8 mouse cellular contexts compared by ENCODE assay signal in the genomic region with DNA sequence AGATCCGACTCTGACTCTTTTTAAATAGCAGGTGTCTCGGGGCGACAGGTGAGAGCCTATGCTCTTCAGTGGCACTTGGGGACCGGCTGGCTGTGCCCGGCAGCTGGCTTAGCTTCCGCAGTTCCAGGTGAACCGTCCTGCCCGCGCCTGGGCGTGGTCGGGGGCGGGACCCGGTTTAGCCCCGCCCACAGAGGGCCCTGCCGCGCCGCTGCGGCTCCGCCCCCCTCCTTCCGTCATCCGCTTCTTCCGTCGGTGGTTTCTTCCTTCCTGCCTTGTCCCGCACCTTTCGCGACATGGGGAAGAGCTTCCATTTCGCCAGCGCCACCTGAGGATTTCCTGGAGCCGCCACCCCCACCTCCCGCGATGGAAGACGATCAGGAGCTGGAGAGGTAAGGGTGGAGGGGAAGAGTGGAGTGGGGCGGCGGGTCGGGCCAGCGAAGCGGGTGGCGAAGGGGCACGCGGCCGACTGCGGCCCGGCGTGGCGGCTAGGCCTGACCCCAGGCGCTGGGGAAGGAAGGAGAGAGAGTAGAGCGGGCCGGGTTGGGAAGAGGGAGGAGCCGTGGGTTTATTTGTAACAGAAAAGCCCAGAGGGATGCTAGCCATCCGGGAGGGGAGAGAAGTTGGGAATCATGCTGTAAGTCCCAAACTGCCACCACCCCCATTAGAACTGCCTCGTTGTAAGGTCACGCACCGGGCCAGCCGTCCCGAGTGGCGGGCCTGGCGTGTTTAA. TPM values are rescaled to one million over a fixed set of nuclear protein-coding genes. Genes with fewer than 3 reads are reported as not detected.
A peak's percentile ranks its signal among the peaks of the same experiment; 100 is the strongest.
DNase-seq lines count a peak whose midpoint lies in the region; ATAC-seq lines count a peak whose summit lies in the region.

No protein-coding gene starts in this region.

- peak overlapping the region; percentile 92 for H3K4me3 ChIP-seq in hindbrain, embryonic 16.5 days (ENCODE audit: low read length)

- whole genome bisulfite sequencing in hindbrain, embryonic 16.5 days: under 1% methylated on average over 46 of the region's 57 CpGs

- no peaks in the 10 kb centered on the region for H3K27me3 ChIP-seq in hindbrain, embryonic 16.5 days (replicated peaks; ENCODE audit: control insufficient read depth, insufficient read depth, low read length)

- peak; percentile 77 for DNase-seq in WW6 (ENCODE audit: low read depth, low spot score)
- DNase-seq in cerebellum, postnatal 4 days (ENCODE audit: low spot score in 2 of 2): peak; percentile 61 to 89
- peak; percentile 88 for DNase-seq in gastrocnemius, adult 18-20 months (ENCODE audit: low spot score)
- DNase-seq in left cerebral cortex, adult 11 months (ENCODE audit: low spot score): peak; percentile 77
- peak; percentile 96 for DNase-seq in lung, postnatal 36 days
- peak; percentile 90 for DNase-seq in retina, embryonic 14.5 days (ENCODE audit: low spot score)
- peak; percentile 96 to 98 for DNase-seq in thymus, postnatal 36 days

- H3K9me3 ChIP-seq in hindbrain, embryonic 16.5 days (ENCODE audit: control insufficient read depth, low read length): no peaks in the 10 kb centered on the region

- H3K9ac ChIP-seq in hindbrain, embryonic 16.5 days (ENCODE audit: low read depth, low read length): peak overlapping the region; percentile 86

- H3K4me1 ChIP-seq in hindbrain, embryonic 16.5 days (ENCODE audit: control insufficient read depth, insufficient read depth, low read depth, low read length): peaks cover 17% of the 10 kb centered on the region

- peak overlapping the region; percentile 91 for H3K27ac ChIP-seq in hindbrain, embryonic 16.5 days (ENCODE audit: low read depth, low read length)

- no peaks in the 10 kb centered on the region for H3K36me3 ChIP-seq in hindbrain, embryonic 16.5 days (ENCODE audit: control insufficient read depth, insufficient read depth, low read length)

- H3K4me2 ChIP-seq in hindbrain, embryonic 16.5 days (ENCODE audit: low read length): peak overlapping the region; percentile 97

- ATAC-seq in hindbrain, embryonic 16.5 days: peak; percentile 72

RNA-seq across cellular contexts. Expression of gene Polr1d, which starts 0.6 kb away (rescaled TPM):
- total RNA-seq in gastrocnemius, adult 18-20 months (2021): 10 to 100 TPM; 83.4 to 85.4 TPM
- 96.0 and 105 TPM in 2 replicates for polyA plus RNA-seq in hindbrain, embryonic 16.5 days (2015; fragmentation: Nextera tagmentation; extraction: Ambion mirVana)

RNA-seq across cellular contexts. Expression of gene Lnx2, which starts 1.1 kb away (rescaled TPM):
- 1 to 10 TPM; 2.2 to 2.5 TPM for total RNA-seq in gastrocnemius, adult 18-20 months (2021)
- polyA plus RNA-seq in hindbrain, embryonic 16.5 days (2015; fragmentation: Nextera tagmentation; extraction: Ambion mirVana): 4.5 and 6.2 TPM in 2 replicates

Comparison
In these comparisons a context has a peak if more than half of its experiments do, and no peak if none do; other contexts are left out.
1. Peak in every context shown above with its lines: DNase-seq, ATAC-seq, H3K4me3 ChIP-seq and H3K27ac ChIP-seq.